Mouse (Mus musculus) lung, postnatal 0 days (tissue): Measurements from ENCODE around the gene Mfsd10.

Source experiments
- CTCF ChIP-seq: IDR thresholded peaks from 2 replicates; pipeline ENCODE4 v1.5.1; 2016; ENCODE audit warnings: antibody characterized with exemption, mild to moderate bottlenecking
- EP300 ChIP-seq: IDR thresholded peaks from 2 replicates; pipeline ENCODE4 v1.6.1; 2016; ENCODE audit warnings: antibody characterized with exemption, mild to moderate bottlenecking, control low read depth

DNA sequence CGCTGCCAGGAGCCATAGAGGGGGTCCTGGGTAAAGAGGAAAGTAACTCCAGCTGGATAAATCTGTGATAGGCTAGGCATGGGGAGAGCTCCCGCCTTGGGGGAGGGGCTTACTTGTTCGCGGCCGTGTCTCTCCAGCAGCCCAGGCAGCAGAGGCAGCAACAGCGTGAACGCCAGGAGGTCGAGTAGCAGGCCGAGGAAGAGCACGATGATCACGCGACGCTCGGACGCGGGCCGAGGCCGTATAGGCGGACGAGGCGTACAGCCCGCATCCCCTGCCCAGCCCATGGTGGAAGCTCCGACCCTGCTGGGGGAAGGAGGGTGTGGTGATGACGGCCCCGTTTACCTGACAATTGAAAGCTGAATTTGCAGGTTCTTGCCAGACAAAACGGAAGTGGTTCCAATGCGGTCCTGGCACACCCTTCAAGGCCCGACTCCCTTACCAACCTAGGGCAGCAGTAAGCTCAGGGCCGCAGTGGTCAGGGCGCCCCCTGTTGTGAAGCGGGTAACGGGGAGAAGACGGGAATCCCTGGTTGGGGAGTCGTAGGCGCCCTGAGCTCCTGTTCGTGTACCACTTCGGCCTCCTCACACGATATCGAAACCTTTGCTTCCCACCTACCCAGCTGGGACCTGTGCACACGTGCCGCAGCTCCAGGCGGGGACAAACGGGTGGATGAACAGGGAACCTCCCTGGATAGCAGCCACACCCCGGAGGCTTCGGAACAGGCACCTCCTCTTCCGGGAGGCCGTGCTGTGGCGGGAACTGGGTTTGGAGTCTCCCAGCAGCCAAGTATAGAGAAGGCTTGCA is at the start of gene Mfsd10:
- no peak for TF ChIP-seq EP300
- peak; percentile 71 for TF ChIP-seq CTCF
